Mouse (Mus musculus) spleen, adult 2 months (tissue): ENCODE measurements around the gene Socs5. TPM values are rescaled to one million over a fixed set of nuclear protein-coding genes. Genes with fewer than 3 reads are reported as not detected.

Source experiments
- DNase-seq, 2 experiments: peaks; one replicate each; pipeline versions ENCODE4 v3.0.0 to v3.0.0-alpha.2; 2012 to 2021; ENCODE audit warnings: low spot score in 2 of 2, low read depth in 1 of 2
- H3K27ac ChIP-seq: fragments of 200-500 bp; 2 replicates; pipeline ENCODE4 v1.5.1; 2012; ENCODE audit warnings: low read length, inconsistent platforms; ENCODE audit not compliant: insufficient read depth
- H3K27me3 ChIP-seq: fragments of 200-500 bp; 2 replicates; pipeline ENCODE4 v1.6.1; 2012; ENCODE audit warnings: mild to moderate bottlenecking, moderate library complexity, low read length, inconsistent platforms; ENCODE audit not compliant: control insufficient read depth, insufficient read depth
- H3K36me3 ChIP-seq: fragments of 200-500 bp; 2 replicates; pipeline ENCODE4 v1.6.1; 2012; ENCODE audit warnings: mild to moderate bottlenecking, low read length, inconsistent platforms; ENCODE audit not compliant: control insufficient read depth, insufficient read depth
- H3K4me1 ChIP-seq: fragments of 200-500 bp; 2 replicates; pipeline ENCODE4 v1.6.1; 2011; ENCODE audit warnings: inconsistent platforms; ENCODE audit not compliant: control insufficient read depth, insufficient read depth, insufficient read length
- H3K4me3 ChIP-seq: fragments of 200-500 bp; 2 replicates; pipeline ENCODE4 v1.5.1; 2011; ENCODE audit warnings: mild to moderate bottlenecking, inconsistent platforms; ENCODE audit not compliant: insufficient read depth, insufficient read length; ENCODE audit errors: extremely low read depth
- CTCF ChIP-seq: fragments of 200-500 bp; IDR thresholded peaks from 2 replicates; pipeline ENCODE4 v1.5.1; 2011; ENCODE audit warnings: mild to moderate bottlenecking, inconsistent platforms; ENCODE audit not compliant: insufficient read depth, insufficient read length, insufficient replicate concordance; ENCODE audit errors: extremely low read depth
- POLR2A ChIP-seq: fragments of 200-500 bp; IDR thresholded peaks from 2 replicates; pipeline ENCODE4 v1.6.1; 2011; ENCODE audit warnings: low read depth, low read length, inconsistent platforms
- WGBS: fragments of 180-500 bp; shearing (Covaris S2); methylation state at CpG from one replicate; pipeline ENCODE4 v1.1.7; 2018; 5-methylcytosine and 5-hydroxymethylcytosine counted together
- polyA plus RNA-seq: library from polyadenylated mRNA; depleted of rRNA; stranded (reverse); fragments of >200 nt; gene quantifications from 2 replicates; pipeline ENCODE4 v1.2.3, GENCODE M21; 2012

Socs5 gene
- polyA plus RNA-seq, 1 experiment: 6.9 TPM

DNA sequence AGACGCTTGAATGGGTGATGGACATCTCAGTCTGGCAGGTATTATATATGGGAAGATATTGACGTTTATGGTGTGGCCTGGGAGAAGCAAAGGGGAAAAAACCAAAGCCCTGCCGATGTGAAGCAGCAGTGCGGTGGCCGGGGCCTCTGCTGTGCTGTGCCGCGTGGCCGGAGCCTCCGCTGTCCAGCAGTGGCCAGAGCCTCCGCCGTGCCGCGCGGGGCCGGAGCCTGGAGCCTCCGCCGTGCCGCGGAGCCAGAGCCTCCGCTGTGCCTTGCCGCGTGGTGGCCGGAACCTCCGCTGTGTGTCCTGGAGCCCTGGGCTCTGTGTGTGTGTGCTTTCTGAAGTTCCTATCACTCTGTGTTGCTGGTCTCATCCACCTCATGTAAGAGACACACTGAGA lies 17.9 kb downstream of the Socs5 start:
- H3K27me3 ChIP-seq: no peaks in the 10 kb centered on the region
- H3K4me1 ChIP-seq: peaks cover 2% of the 10 kb centered on the region; the same call in 1 of the 2 replicates
- TF ChIP-seq POLR2A: no peak
- no peak for TF ChIP-seq CTCF
- 90% methylated on average over 24 of the region's 24 CpGs for WGBS
- H3K4me3 ChIP-seq: no peak overlapping the region
- H3K27ac ChIP-seq: no peak overlapping the region
- DNase-seq: no peak
- H3K36me3 ChIP-seq: peaks cover 5% of the 10 kb centered on the region; the same call in 1 of the 2 replicates

DNA sequence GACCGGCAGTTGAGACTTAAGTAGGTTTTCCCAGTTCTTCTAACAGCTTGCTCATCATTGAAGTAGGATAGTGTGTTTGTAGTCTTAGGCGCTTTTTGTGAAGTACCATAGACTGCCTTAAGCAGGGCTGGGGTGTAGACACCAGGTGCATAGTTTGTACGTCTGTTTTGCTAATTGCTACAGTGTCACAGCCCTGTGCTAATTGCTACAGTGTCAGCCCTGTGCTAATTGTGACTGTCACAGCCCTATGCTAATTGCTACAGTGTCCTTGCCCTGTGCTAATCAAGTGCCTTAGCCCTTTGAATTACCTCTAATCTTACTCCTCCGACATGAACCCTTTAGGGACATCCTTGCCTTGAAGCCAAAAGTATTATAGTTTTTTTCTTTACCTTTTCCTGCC lies 24.8 kb downstream of the Socs5 start:
- H3K4me1 ChIP-seq: no peaks in the 10 kb centered on the region
- no peak for TF ChIP-seq CTCF
- no peak for TF ChIP-seq POLR2A
- WGBS: 93% methylated on average over 4 of the region's 4 CpGs
- DNase-seq: no peak
- H3K36me3 ChIP-seq: peaks cover 17% of the 10 kb centered on the region
- no peak overlapping the region for H3K27ac ChIP-seq
- no peaks in the 10 kb centered on the region for H3K27me3 ChIP-seq
- H3K4me3 ChIP-seq: no peak overlapping the region

DNA sequence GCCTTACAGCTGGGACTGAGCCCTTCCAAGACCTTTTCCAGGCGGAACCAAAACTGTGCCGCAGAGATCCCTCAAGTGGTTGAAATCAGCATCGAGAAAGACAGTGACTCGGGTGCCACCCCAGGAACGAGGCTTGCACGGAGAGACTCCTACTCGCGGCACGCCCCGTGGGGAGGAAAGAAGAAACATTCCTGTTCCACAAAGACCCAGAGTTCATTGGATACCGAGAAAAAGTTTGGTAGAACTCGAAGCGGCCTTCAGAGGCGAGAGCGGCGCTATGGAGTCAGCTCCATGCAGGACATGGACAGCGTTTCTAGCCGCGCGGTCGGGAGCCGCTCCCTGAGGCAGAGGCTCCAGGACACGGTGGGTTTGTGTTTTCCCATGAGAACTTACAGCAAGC lies 26.3 kb downstream of the Socs5 start:
- TF ChIP-seq CTCF (no peak), POLR2A (no peak)
- WGBS: 93% methylated on average over 23 of the region's 23 CpGs

DNA sequence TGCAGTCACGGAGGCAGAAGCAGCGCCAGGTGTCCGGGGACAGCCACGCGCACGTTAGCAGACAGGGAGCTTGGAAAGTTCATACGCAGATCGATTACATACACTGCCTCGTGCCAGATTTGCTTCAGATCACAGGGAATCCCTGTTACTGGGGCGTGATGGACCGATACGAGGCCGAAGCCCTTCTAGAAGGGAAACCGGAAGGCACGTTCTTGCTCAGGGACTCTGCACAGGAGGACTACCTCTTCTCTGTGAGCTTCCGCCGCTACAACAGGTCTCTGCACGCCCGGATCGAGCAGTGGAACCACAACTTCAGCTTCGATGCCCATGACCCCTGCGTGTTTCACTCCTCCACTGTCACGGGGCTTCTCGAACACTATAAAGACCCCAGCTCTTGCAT lies 27.2 kb downstream of the Socs5 start:
- H3K4me1 ChIP-seq: no peaks in the 10 kb centered on the region
- no peak for TF ChIP-seq CTCF
- TF ChIP-seq POLR2A: no peak
- H3K27ac ChIP-seq: no peak overlapping the region
- H3K27me3 ChIP-seq: no peaks in the 10 kb centered on the region
- 94% methylated on average over 24 of the region's 24 CpGs for WGBS
- H3K36me3 ChIP-seq: peaks cover 17% of the 10 kb centered on the region
- DNase-seq: no peak
- H3K4me3 ChIP-seq: no peak overlapping the region

More for the DNA sequence above, 26.3 kb downstream of the Socs5 start:
- peaks cover 19% of the 10 kb centered on the region for H3K36me3 ChIP-seq
- no peak overlapping the region for H3K27ac ChIP-seq
- H3K4me3 ChIP-seq: no peak overlapping the region
- no peak for DNase-seq
- no peaks in the 10 kb centered on the region for H3K27me3 ChIP-seq
- no peaks in the 10 kb centered on the region for H3K4me1 ChIP-seq

DNA sequence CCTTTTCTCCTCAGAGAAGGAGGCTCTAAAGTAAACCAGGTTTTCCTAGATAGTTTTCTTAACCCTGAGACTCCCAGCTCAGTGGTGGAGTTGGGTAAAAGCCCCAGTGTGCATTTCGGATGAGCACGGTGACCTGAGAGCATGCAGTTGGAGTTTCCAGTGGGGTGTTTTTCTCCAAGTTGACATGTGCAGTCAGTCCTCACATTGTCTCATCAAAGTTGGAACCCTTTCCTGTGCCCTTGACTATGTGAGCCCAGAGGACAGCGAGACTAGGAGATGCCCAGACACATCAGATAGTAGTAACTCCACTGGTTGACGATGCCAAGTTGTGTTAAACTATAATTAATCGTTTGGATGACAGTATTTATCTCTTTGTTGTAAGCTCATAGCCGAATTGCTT lies 28.3 kb downstream of the Socs5 start:
- TF ChIP-seq POLR2A (no peak), CTCF (no peak)
- Histone ChIP-seq H3K27me3 (no peaks in the 10 kb centered on the region), H3K4me3 (no peak overlapping the region), H3K27ac (no peak overlapping the region), H3K36me3 (peaks cover 17% of the 10 kb centered on the region), H3K4me1 (no peaks in the 10 kb centered on the region)
- WGBS: 93% methylated on average over 6 of the region's 6 CpGs
- no peak for DNase-seq

DNA sequence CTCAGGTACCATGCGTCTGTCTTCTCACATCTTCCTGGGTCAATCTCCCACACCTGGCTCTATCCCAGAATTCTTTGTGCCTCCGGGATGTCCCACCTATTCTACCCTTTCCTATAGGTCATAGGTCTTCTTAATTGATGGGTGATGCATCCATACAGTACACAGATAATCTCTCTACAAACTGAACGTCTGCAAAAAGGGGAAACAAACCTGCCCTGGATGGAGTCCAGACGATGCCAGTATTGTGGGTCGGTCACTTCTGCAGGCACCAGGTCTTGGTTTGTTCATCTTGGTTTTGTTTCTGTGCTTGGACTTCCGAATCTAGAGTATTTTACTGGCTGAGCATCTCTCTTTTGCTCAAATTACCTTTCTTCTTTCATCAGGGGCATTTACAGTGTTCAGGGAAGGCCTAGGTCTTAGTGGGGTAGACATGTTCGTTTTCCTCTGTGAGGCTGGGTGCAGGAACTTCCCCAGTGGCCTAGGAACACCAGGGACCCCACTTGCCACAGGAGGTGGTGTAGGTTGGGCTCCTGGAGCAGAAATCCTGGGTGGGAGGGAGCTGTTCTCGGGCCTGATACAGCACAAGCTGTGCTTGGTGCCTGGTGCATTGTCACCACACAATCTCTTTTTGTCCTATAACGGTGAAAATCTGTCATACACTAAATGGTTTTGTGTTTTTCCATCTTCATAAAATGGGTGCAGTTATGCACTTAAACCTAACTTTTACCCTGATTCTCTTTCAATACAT lies 33.9 kb downstream of the Socs5 start:
- no peak for DNase-seq
- Histone ChIP-seq H3K36me3 (peaks cover 1% of the 10 kb centered on the region), H3K4me3 (no peak overlapping the region), H3K4me1 (no peaks in the 10 kb centered on the region; the same call in 1 of the 2 replicates), H3K27me3 (no peaks in the 10 kb centered on the region), H3K27ac (no peak overlapping the region)
- no peak for TF ChIP-seq CTCF
- no peak for TF ChIP-seq POLR2A
- 72% methylated on average over 9 of the region's 9 CpGs for WGBS

DNA sequence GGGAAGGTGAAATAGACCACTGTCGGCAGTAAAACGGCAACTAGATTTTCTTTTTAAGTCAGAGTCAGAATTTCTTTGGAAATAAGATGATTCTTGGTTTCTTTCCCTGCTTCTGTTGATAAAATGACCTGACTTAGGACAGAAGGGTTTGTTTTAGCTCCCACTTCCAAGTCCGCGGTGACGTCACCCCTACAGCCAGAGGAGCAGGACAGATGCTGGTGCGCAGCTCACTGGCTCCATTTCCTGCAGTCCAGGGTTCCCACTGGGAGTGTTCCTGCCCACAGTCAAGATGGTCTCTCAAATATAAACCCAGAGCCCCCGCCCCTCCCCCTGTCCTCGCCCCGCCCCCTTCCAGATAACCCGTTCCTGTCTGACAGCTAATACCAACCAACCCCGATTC lies 34.8 kb downstream of the Socs5 start:
- WGBS: 68% methylated on average over 11 of the region's 11 CpGs
- Histone ChIP-seq H3K27me3 (no peaks in the 10 kb centered on the region), H3K4me1 (no peaks in the 10 kb centered on the region; the same call in 1 of the 2 replicates), H3K36me3 (peaks cover 1% of the 10 kb centered on the region), H3K4me3 (no peak overlapping the region), H3K27ac (no peak overlapping the region)
- no peak for DNase-seq
- TF ChIP-seq CTCF (no peak), POLR2A (no peak)
